Mouse (Mus musculus) left cerebral cortex, adult 9 months (tissue): Measurements from ENCODE around the gene Ust.

Experiments
- DNase-seq, 2 experiments: peaks; one replicate each; pipeline ENCODE4 v3.0.0; 2022; ENCODE audit warnings: low spot score in 2 of 2

Ust gene

GRCm38 (mm10) chr10:8504832-8505231 is 13.8 kb downstream of the Ust start:
- DNase-seq, result no peak

GRCm38 (mm10) chr10:8498951-8499891 is 19.4 kb downstream of the Ust start:
- DNase-seq, result no peak

GRCm38 (mm10) chr10:8495543-8496141 is 23.0 kb downstream of the Ust start:
- DNase-seq, result no peak

- no peak for DNase-seq
Observed at GRCm38 (mm10) chr10:8491909-8492591, 26.6 kb downstream of the Ust start.

- DNase-seq, result no peak
Observed at GRCm38 (mm10) chr10:8487388-8487787, 31.2 kb downstream of the Ust start.

- no peak for DNase-seq
Observed at GRCm38 (mm10) chr10:8484487-8484886, 34.1 kb downstream of the Ust start.

GRCm38 (mm10) chr10:8482779-8483178 is 35.8 kb downstream of the Ust start:
- no peak for DNase-seq

GRCm38 (mm10) chr10:8479779-8480178 is 38.8 kb downstream of the Ust start:
- DNase-seq, result no peak

- no peak for DNase-seq
Observed at GRCm38 (mm10) chr10:8477936-8478335, 40.7 kb downstream of the Ust start.

- DNase-seq, result no peak
Observed at GRCm38 (mm10) chr10:8471995-8472394, 46.6 kb downstream of the Ust start.

GRCm38 (mm10) chr10:8471012-8471411 is 47.6 kb downstream of the Ust start:
- DNase-seq, result no peak

- DNase-seq, result no peak
Observed at GRCm38 (mm10) chr10:8469516-8469915, 49.1 kb downstream of the Ust start.

GRCm38 (mm10) chr10:8468651-8469386 is 49.8 kb downstream of the Ust start:
- no peak for DNase-seq

GRCm38 (mm10) chr10:8465918-8466317 is 52.7 kb downstream of the Ust start:
- no peak for DNase-seq

- no peak for DNase-seq
Observed at GRCm38 (mm10) chr10:8465216-8465615, 53.4 kb downstream of the Ust start.

GRCm38 (mm10) chr10:8461372-8461771 is 57.3 kb downstream of the Ust start:
- DNase-seq, result no peak

- DNase-seq, result no peak
Observed at GRCm38 (mm10) chr10:8454711-8455110, 63.9 kb downstream of the Ust start.

- DNase-seq, result no peak
Observed at GRCm38 (mm10) chr10:8447681-8448080, 70.9 kb downstream of the Ust start.

GRCm38 (mm10) chr10:8446972-8447371 is 71.7 kb downstream of the Ust start:
- no peak for DNase-seq

- DNase-seq, result no peak
Observed at GRCm38 (mm10) chr10:8444052-8444451, 74.6 kb downstream of the Ust start.

GRCm38 (mm10) chr10:8431857-8432256 is 86.8 kb downstream of the Ust start:
- DNase-seq, result no peak
